8 mouse cellular contexts compared by ENCODE assay signal in genomic region chr3:130708967-130709924, GRCm38 (mm10). TPM values are rescaled to one million over a fixed set of nuclear protein-coding genes. Genes with fewer than 3 reads are reported as not detected.
DNase-seq lines count a peak whose midpoint lies in the region; ATAC-seq lines count a peak whose summit lies in the region.

TSS of gene Ostc (minus strand) at chr3:130709444.

- peak within 1 kb of the TSS; percentile 95 for H3K27ac ChIP-seq in heart, embryonic 10.5 days
- H3K27ac ChIP-seq in kidney, embryonic 15.5 days = peak within 1 kb of the TSS; percentile 90

- H3K9ac ChIP-seq in kidney, embryonic 15.5 days = peak within 1 kb of the TSS; percentile 79

- ATAC-seq in erythroblast, adult 5-6 weeks (replicated peaks; ENCODE audit: low FRiP score, poor library complexity, severe bottlenecking) = peak; percentile 99
- ATAC-seq in kidney, embryonic 15.5 days (replicated peaks; ENCODE audit: low FRiP score) = peak; percentile 97
- peak; percentile 96 for ATAC-seq in monocyte, adult 5-6 weeks (replicated peaks; ENCODE audit: insufficient number of reproducible peaks, low FRiP score, low TSS enrichment, poor library complexity, severe bottlenecking)

- H3K4me3 ChIP-seq in heart, embryonic 10.5 days = peak within 1 kb of the TSS; percentile 93
- H3K4me3 ChIP-seq in kidney, embryonic 15.5 days (replicated peaks) = peak within 1 kb of the TSS; percentile 78

- peaks cover 13% of the 10 kb centered on the region for H3K4me1 ChIP-seq in heart, embryonic 10.5 days
- H3K4me1 ChIP-seq in kidney, embryonic 15.5 days = peaks cover 18% of the 10 kb centered on the region

- H3K9me3 ChIP-seq in heart, embryonic 10.5 days = no peaks in the 10 kb centered on the region
- no peaks in the 10 kb centered on the region for H3K9me3 ChIP-seq in kidney, embryonic 15.5 days (replicated peaks)

- peak within 1 kb of the TSS; percentile 63 for H3K4me2 ChIP-seq in kidney, embryonic 15.5 days

- H3K36me3 ChIP-seq in heart, embryonic 10.5 days = peaks cover 9% of the 10 kb centered on the region; the same call in 1 of the 2 replicates
- H3K36me3 ChIP-seq in kidney, embryonic 15.5 days = peaks cover 10% of the 10 kb centered on the region

- peak; percentile 96 to 98 for DNase-seq in B cell, adult 2 months
- DNase-seq in brain, adult 2 months (ENCODE audit: low read depth, low spot score) = peak; percentile 99
- peak; percentile 97 for DNase-seq in heart, embryonic 10.5 days (ENCODE audit: low spot score)
- DNase-seq in liver = peak; percentile 99
- DNase-seq in spleen, postnatal 4 days (ENCODE audit: low spot score in 2 of 2) = peak; percentile 95 to 98

- WGBS in heart, embryonic 10.5 days = under 1% methylated on average over 45 of the region's 45 CpGs
- WGBS in kidney, embryonic 15.5 days = under 1% methylated on average over 45 of the region's 45 CpGs

- no peaks in the 10 kb centered on the region for H3K27me3 ChIP-seq in heart, embryonic 10.5 days (ENCODE audit: insufficient read depth, poor library complexity, severe bottlenecking)
- no peaks in the 10 kb centered on the region for H3K27me3 ChIP-seq in kidney, embryonic 15.5 days

RNA-seq across cellular contexts. Expression of gene Ostc, which starts in this region (rescaled TPM):
- total RNA-seq in erythroblast, adult 5-6 weeks (2015; ENCODE audit: low replicate concordance) = 45.4 and 56.7 TPM in 2 replicates
- total RNA-seq in erythroblast, adult 5-6 weeks (2017; ENCODE audit: low replicate concordance) = 43.6 and 58.4 TPM in 2 replicates
- 295 and 342 TPM in 2 replicates for polyA plus RNA-seq in heart, embryonic 10.5 days (2016; fragmentation: Nextera tagmentation; extraction: Ambion mirVana)
- polyA plus RNA-seq in kidney, embryonic 15.5 days (2015; fragmentation: Nextera tagmentation; extraction: Ambion mirVana) = 354 and 393 TPM in 2 replicates
- total RNA-seq in monocyte, adult 5-6 weeks (2017) = 102 to 107 TPM (median 105 TPM) in 3 replicates

Comparison
In these comparisons a context has a peak if more than half of its experiments do, and no peak if none do; other contexts are left out.
1. Peak in every context shown above with its lines: DNase-seq, ATAC-seq, H3K4me3 ChIP-seq and H3K27ac ChIP-seq.